Mouse (Mus musculus) thymus, adult 2 months (tissue): Measurements from ENCODE around the gene Mrps16.

Source experiments
- CTCF ChIP-seq: fragments of 200-500 bp; IDR thresholded peaks from 2 replicates; pipeline ENCODE4 v1.5.1; 2012; ENCODE audit warnings: mild to moderate bottlenecking, control low read depth, low read length, moderate library complexity, borderline replicate concordance; ENCODE audit not compliant: control insufficient read depth, poor library complexity, insufficient read depth; ENCODE audit errors: extremely low read depth
- POLR2A ChIP-seq: fragments of 200-500 bp; IDR thresholded peaks from 2 replicates; pipeline ENCODE4 v1.6.1; 2012; ENCODE audit warnings: mild to moderate bottlenecking, low read length, control low read depth, moderate library complexity; ENCODE audit not compliant: control insufficient read depth, poor library complexity, insufficient read depth; ENCODE audit errors: extremely low read depth

DNA sequence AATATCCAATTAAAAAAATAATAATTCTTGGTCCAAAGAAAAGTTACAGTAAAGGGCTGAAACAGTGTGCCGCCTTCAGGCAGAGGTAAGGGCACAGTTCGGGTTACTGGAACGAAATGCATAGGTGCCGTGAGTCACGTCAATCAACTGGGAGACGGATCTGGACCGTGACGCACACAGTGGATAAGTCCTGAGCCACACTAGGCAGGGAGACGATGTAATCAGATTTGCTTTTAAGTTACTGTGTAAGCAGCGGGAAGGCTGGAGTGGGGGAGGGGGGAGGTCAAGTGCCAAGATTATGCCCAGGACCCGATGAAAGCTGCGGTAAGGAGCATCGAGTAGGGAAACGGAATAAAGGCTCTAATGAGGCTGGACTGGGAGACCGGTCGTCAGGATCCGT is 48.8 kb upstream of the Mrps16 start:
- no peak for TF ChIP-seq POLR2A
- TF ChIP-seq CTCF = no peak
